Mouse (Mus musculus) bone marrow macrophage, adult 2 months (primary cell): Measurements from ENCODE around the gene Bmpr1b. TPM values are rescaled to one million over a fixed set of nuclear protein-coding genes. Genes with fewer than 3 reads are reported as not detected.

ENCODE experiments used
- H3K27ac ChIP-seq: 2 replicates; pipeline ENCODE4 v1.5.1; 2012; ENCODE audit warnings: low read depth, low read length; ENCODE audit not compliant: insufficient read depth
- H3K4me1 ChIP-seq: 2 replicates; pipeline ENCODE4 v1.6.1; 2012; ENCODE audit warnings: low read length; ENCODE audit not compliant: control insufficient read depth, insufficient read depth
- H3K4me3 ChIP-seq: 2 replicates; pipeline ENCODE4 v1.5.1; 2012; ENCODE audit warnings: mild to moderate bottlenecking, low read length, moderate library complexity; ENCODE audit not compliant: insufficient read depth
- CTCF ChIP-seq: IDR thresholded peaks from 2 replicates; pipeline ENCODE4 v1.5.1; 2012; ENCODE audit warnings: low read depth, mild to moderate bottlenecking, low read length, moderate library complexity
- POLR2A ChIP-seq: IDR thresholded peaks from 2 replicates; pipeline ENCODE4 v1.6.1; 2012; ENCODE audit warnings: mild to moderate bottlenecking, low read depth, low read length, borderline replicate concordance
- polyA plus RNA-seq: library from polyadenylated mRNA; stranded (reverse); fragments of >200 nt; gene quantifications from 2 replicates; pipeline ENCODE4 v1.2.4, GENCODE M21; 2012; ENCODE audit not compliant: missing spikeins, insufficient read depth, insufficient read length

The Bmpr1b gene
- polyA plus RNA-seq, 1 experiment = not detected

DNA sequence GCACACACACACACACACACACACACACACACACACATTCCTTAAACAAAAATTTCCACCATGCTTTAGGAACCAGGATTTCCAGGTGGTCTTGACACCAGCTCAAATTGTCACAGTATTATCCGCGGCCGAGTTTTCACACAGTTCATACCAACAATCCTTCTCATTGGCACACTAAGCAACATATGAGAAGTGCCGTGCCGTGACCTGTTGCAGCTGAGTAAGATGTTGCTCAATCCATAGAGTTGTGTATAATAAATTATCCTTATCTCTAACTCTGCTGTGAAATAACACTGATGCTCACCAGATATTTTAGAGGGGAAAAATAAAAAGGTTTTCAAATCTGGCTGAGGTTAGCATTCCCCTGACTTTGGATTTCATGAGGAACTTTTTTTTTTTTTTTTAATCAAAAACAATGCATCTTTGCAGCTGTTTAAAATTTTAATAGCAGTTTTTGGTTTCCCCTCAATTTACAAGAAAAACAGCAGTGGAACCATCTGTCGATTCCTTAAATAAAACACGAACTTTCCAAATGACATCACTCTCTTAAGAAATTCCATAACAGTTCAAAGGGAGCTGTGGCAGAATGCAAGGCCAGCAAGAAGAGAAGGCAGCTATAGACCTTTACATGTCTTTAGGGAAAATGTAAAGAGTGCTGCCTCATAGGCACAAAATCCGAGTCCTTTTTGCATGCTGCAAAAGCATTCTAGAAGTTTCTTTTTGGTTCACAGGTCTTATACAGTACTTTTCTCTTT, 378.0 kb downstream of the Bmpr1b start:
- H3K4me1 ChIP-seq = no peaks in the 10 kb centered on the region
- H3K4me3 ChIP-seq = no peak overlapping the region
- no peak overlapping the region for H3K27ac ChIP-seq
- no peak for TF ChIP-seq CTCF
- TF ChIP-seq POLR2A = no peak

Other genes starting within 250 kb of the Bmpr1b start
- 60.9 and 64.9 TPM in 2 replicates for gene Pdlim5, start 226.3 kb upstream of the Bmpr1b start, polyA plus RNA-seq